Mouse (Mus musculus): ENCODE measurements at regions not wholly inside any gene's neighbourhood (a gene's known extent, or its start where the extent isn't known, plus 50 kb on each side); places are given as distances from the start of the nearest gene placed in this dataset.

DNA sequence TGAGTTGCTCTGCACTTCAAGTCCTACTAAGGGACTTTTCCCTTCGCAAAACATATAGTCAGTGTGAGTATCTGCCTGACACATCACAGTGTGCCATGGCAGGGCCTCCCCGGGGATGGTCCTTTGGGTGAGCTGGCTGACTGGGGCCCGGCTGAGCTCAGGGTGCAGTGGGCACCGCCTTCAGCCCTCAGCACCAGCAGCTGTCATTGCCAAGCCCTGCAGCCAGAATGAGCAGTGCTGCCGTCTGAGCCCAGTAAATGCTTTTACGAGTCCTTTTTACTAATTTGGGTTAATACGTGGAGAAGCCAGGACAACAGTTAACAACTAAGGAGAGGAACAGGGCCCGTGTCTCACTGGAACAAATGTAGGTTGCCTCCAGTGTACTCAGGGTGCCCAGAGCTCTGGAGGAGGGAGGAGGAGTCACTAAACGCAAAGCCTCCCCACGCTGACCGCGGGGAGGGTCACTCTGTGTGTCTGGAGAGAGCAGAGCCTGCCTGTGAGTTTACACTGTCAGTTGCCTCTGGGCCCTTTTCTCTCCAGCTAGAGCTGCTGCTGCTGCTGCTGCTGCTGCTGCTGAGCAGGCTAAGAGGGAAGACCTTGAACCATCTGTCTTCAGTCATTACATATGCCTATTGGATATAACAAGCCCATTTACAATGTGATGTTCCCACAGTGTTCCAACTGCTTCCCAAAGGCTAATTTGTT is 60.1 kb upstream of the Vps8 start:
- DNase-seq, result no peak

DNA sequence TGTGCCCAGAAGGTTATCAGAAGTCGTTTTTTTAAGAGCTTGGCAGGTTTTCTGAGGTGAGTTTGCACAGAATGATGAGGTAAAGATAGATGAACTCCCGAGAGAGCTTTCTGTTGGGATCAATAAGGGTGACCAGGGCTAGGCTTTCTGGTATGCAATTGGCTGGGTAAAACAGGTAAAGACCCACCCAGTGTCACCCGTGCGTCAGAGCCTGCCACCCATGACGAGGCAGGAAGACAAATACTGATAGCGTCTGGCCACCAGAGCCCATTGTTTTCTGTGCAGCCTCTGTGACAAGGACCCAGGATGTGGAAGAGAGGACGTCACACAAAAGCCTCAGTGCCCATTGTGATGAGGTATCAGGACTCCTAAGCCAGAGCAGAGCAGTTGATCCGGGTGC is 58.0 kb upstream of the Vps8 start:
- no peak for DNase-seq

DNA sequence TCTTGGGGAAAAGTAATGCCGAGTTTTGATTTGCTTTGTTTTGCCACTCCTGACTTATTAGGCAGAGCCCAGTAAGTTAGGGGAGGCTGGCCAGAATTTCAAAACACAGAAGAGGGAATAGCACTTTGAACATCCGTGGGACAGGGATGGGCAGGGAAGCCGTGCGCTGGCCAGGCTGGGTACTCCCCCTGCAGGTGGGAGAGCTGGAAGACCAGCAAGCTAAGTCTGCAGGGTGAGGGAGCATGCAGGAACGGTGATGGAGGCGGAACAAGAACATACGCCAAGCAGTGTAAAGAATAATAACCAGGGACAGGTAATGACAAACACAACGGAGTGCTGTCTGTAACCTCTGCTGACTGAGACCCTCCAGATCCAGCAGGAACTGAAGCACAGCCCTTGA is 55.5 kb upstream of the Vps8 start:
- DNase-seq, result peak in 1 of 2 experiments; percentile 13

DNA sequence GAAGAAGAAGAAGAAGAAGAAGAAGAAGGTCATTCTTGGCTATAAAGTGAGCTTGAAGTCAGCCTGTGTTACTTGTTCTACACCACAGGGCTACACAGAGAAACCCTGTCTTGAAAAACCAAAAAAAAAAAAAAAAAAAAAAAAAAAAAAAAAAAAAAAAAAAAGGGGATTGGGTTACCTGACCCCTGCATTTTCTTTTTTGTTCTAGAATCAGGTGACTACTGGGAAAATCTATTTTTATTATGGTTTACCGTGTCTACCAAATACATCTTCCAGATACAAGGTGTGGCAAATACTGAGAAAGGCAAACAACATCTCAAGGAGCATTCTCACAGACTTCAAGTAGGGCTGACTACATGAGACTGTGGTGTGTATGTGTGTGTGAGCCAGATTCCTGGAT is 54.1 kb upstream of the Vps8 start:
- DNase-seq, result no peak

DNA sequence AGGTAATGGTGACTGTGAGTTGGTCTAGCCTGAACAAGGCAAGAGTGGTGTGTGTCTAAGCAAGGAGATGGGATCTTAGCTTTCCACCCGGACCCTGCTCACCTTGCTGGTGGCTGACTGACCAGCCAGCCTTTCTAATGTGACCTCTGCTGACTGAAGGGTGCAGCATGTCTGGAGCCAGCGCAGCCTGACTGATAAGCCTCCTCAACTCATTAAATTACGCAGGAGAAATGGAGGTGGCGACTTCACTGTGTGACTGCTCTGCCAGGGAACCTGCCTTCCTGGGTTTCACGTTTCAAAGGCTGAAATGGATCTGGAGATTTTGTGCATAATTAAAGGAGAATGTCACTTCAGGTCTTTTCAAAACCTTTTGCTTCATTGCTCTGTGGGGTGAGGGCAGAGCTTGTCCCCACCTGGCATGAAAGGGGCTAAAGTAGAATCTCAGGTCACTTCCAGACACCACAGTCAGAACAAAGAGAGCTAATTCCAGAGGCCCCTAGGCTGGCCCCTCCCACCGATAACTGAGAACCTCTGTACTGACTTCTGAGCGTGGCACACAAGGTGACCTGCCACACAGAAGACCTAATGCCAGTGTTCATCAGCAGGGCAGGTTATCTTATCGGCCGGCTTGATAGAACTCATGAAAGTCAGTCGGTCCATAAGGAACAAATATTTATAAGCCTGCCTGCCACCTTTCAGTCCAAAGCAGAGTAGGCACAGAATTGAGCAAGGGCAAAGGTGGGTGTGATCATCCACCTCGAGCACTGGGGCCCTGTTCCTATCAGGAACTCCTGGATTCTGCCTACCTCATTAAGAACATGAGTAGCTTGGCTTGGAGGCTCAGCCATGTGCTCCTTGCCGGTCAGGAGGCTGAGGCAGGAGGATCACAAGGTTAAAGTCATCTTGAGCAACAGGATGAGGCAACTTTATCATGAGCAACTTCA is 53.1 kb upstream of the Vps8 start:
- DNase-seq, result no peak

Measured in cerebellum, postnatal 36 days (tissue).